Mouse (Mus musculus) stomach, postnatal 0 days (tissue): ENCODE measurements around the gene Ppcs.

ENCODE experiments used
- CTCF ChIP-seq: IDR thresholded peaks from 2 replicates; pipeline ENCODE4 v1.5.1; 2016; ENCODE audit warnings: antibody characterized with exemption, low read depth, mild to moderate bottlenecking, moderate library complexity
- EP300 ChIP-seq: optimal IDR thresholded peaks from 2 replicates; pipeline ENCODE3; 2016; ENCODE audit warnings: antibody characterized with exemption

GRCm38 (mm10) chr4:119453128-119453527 is 30.9 kb upstream of the Ppcs start:
- no peak for TF ChIP-seq CTCF
- no peak for TF ChIP-seq EP300
